Mouse (Mus musculus) cortical plate, adult 2 months (tissue): ENCODE measurements at regions not wholly inside any gene's neighbourhood (a gene's known extent, or its start where the extent isn't known, plus 50 kb on each side); places are given as distances from the start of the nearest gene placed in this dataset.

Source experiments
- CTCF ChIP-seq: fragments of 200-500 bp; IDR thresholded peaks from 2 replicates; pipeline ENCODE4 v1.5.1; 2011; ENCODE audit warnings: mild to moderate bottlenecking, control low read depth, low read length; ENCODE audit not compliant: insufficient read depth; ENCODE audit errors: extremely low read depth
- POLR2A ChIP-seq: fragments of 200-500 bp; IDR thresholded peaks from 2 replicates; pipeline ENCODE4 v1.6.1; 2011; ENCODE audit warnings: mild to moderate bottlenecking, low read length, control low read depth; ENCODE audit not compliant: insufficient read depth; ENCODE audit errors: extremely low read depth

- TF ChIP-seq CTCF (no peak), POLR2A (no peak)
These were observed 148.8 kb downstream of the Ttc32 start for GRCm38 (mm10) chr12:9178626-9179025.
